7 mouse cellular contexts compared by ENCODE assay signal in the genomic region with DNA sequence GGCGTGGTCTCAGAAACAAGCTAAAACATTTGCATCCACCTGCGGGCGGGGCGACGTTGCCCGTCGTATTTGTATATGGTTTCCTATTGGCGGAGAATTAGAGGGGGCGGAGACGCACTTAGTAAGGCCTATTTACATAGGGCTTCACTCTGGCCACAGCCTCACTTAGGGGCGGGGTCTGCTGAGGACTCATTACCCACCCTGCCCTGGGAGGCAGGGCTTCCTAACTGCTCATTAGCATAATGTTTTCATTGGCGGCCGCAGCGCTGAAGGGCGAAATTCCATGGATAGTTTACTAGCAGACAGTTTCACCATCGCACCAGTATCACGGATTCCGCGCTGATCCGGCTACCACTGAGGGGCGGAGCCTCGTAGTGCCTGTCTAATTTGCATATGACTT. TPM values are rescaled to one million over a fixed set of nuclear protein-coding genes. Genes with fewer than 3 reads are reported as not detected.
A peak's percentile ranks its signal among the peaks of the same experiment; 100 is the strongest.
DNase-seq lines count a peak whose midpoint lies in the region; ATAC-seq lines count a peak whose summit lies in the region.

No protein-coding gene starts in this region.

- ATAC-seq in embryonic facial prominence, embryonic 12.5 days (ENCODE audit: insufficient number of reproducible peaks, insufficient read depth, low FRiP score, low TSS enrichment) = peak; percentile 87
- peak; percentile 91 for ATAC-seq in limb, embryonic 11.5 days (ENCODE audit: insufficient number of reproducible peaks, low FRiP score, low TSS enrichment, low read depth)
- peak; percentile 94 for ATAC-seq in midbrain, embryonic 14.5 days (ENCODE audit: low FRiP score, low TSS enrichment)

- DNase-seq in adrenal gland, postnatal 25 days = peak; percentile 87
- DNase-seq in heart, adult 11 months = peak; percentile 100
- peak; percentile 96 for DNase-seq in kidney, adult 18-20 months
- DNase-seq in limb, embryonic 11.5 days (ENCODE audit: low spot score) = peak; percentile 93
- peak; percentile 97 for DNase-seq in midbrain, embryonic 14.5 days
- peak; percentile 91 to 93 for DNase-seq in spleen, adult 18-20 months

- peak overlapping the region; percentile 49 for H3K9ac ChIP-seq in embryonic facial prominence, embryonic 12.5 days
- H3K9ac ChIP-seq in limb, embryonic 11.5 days (ENCODE audit: low read length) = peak overlapping the region; percentile 49
- H3K9ac ChIP-seq in midbrain, embryonic 14.5 days (replicated peaks; ENCODE audit: low read length) = peak overlapping the region; percentile 80

- H3K27ac ChIP-seq in embryonic facial prominence, embryonic 12.5 days = peak overlapping the region; percentile 93
- peak overlapping the region; percentile 76 for H3K27ac ChIP-seq in limb, embryonic 11.5 days (replicated peaks; ENCODE audit: low read depth, low read length)
- H3K27ac ChIP-seq in midbrain, embryonic 14.5 days (replicated peaks; ENCODE audit: low read depth, low read length) = peak overlapping the region; percentile 92

- WGBS in embryonic facial prominence, embryonic 12.5 days = under 1% methylated on average over 22 of the region's 22 CpGs
- WGBS in limb, embryonic 11.5 days = 0% methylated on average over 22 of the region's 22 CpGs
- under 1% methylated on average over 22 of the region's 22 CpGs for WGBS in midbrain, embryonic 14.5 days

- peak overlapping the region; percentile 90 for H3K4me2 ChIP-seq in embryonic facial prominence, embryonic 12.5 days (replicated peaks)
- peak overlapping the region; percentile 54 for H3K4me2 ChIP-seq in limb, embryonic 11.5 days (ENCODE audit: low read depth, severe bottlenecking)
- peak overlapping the region; percentile 88 for H3K4me2 ChIP-seq in midbrain, embryonic 14.5 days (ENCODE audit: low read length)

- H3K4me1 ChIP-seq in embryonic facial prominence, embryonic 12.5 days = peaks cover 47% of the 10 kb centered on the region
- H3K4me1 ChIP-seq in limb, embryonic 11.5 days (ENCODE audit: control insufficient read depth, insufficient read depth, low read length) = peaks cover 43% of the 10 kb centered on the region
- peaks cover 18% of the 10 kb centered on the region for H3K4me1 ChIP-seq in midbrain, embryonic 14.5 days (ENCODE audit: control insufficient read depth, insufficient read depth, low read length)

- H3K27me3 ChIP-seq in embryonic facial prominence, embryonic 12.5 days = no peaks in the 10 kb centered on the region; the same call in 1 of the 2 replicates
- H3K27me3 ChIP-seq in limb, embryonic 11.5 days (ENCODE audit: control insufficient read depth, insufficient read depth, low read length) = no peaks in the 10 kb centered on the region
- peaks cover 29% of the 10 kb centered on the region for H3K27me3 ChIP-seq in midbrain, embryonic 14.5 days (ENCODE audit: control insufficient read depth, insufficient read depth, low read length)

- peak overlapping the region; percentile 76 for H3K4me3 ChIP-seq in embryonic facial prominence, embryonic 12.5 days
- peak overlapping the region; percentile 66 for H3K4me3 ChIP-seq in limb, embryonic 11.5 days (ENCODE audit: low read depth, low read length)
- peak overlapping the region; percentile 63 for H3K4me3 ChIP-seq in midbrain, embryonic 14.5 days (replicated peaks; ENCODE audit: low read depth, low read length)

- peaks cover 10% of the 10 kb centered on the region; the same call in 1 of the 2 replicates for H3K36me3 ChIP-seq in embryonic facial prominence, embryonic 12.5 days
- H3K36me3 ChIP-seq in limb, embryonic 11.5 days (ENCODE audit: control insufficient read depth, insufficient read depth, low read length) = no peaks in the 10 kb centered on the region
- no peaks in the 10 kb centered on the region for H3K36me3 ChIP-seq in midbrain, embryonic 14.5 days (ENCODE audit: control insufficient read depth, insufficient read depth, low read length)

- H3K9me3 ChIP-seq in embryonic facial prominence, embryonic 12.5 days = no peaks in the 10 kb centered on the region
- H3K9me3 ChIP-seq in limb, embryonic 11.5 days (ENCODE audit: control insufficient read depth, low read length) = no peaks in the 10 kb centered on the region
- no peaks in the 10 kb centered on the region for H3K9me3 ChIP-seq in midbrain, embryonic 14.5 days (ENCODE audit: control insufficient read depth, low read length)

RNA-seq across cellular contexts. Expression of gene Tmem259, which starts 0.7 kb away (rescaled TPM):
- 159 and 161 TPM in 2 replicates for total RNA-seq in adrenal gland, postnatal 25 days (2021)
- 24.3 and 25.9 TPM in 2 replicates for polyA plus RNA-seq in embryonic facial prominence, embryonic 12.5 days (2016; fragmentation: Nextera tagmentation; extraction: Ambion mirVana)
- polyA plus RNA-seq in limb, embryonic 11.5 days (2014; fragmentation: Nextera tagmentation; extraction: Ambion mirVana) = 15.7 and 15.9 TPM in 2 replicates
- polyA plus RNA-seq in midbrain, embryonic 14.5 days (2014; fragmentation: Nextera tagmentation; extraction: Ambion mirVana) = 20.7 and 28.4 TPM in 2 replicates

RNA-seq across cellular contexts. Expression of gene Cnn2, which starts 3.5 kb away (rescaled TPM):
- total RNA-seq in adrenal gland, postnatal 25 days (2021) = 28.3 and 29.8 TPM in 2 replicates
- polyA plus RNA-seq in embryonic facial prominence, embryonic 12.5 days (2016; fragmentation: Nextera tagmentation; extraction: Ambion mirVana) = 311 and 313 TPM in 2 replicates
- polyA plus RNA-seq in limb, embryonic 11.5 days (2014; fragmentation: Nextera tagmentation; extraction: Ambion mirVana) = 250 and 255 TPM in 2 replicates
- 10.9 and 35.0 TPM in 2 replicates for polyA plus RNA-seq in midbrain, embryonic 14.5 days (2014; fragmentation: Nextera tagmentation; extraction: Ambion mirVana)

RNA-seq across cellular contexts. Expression of gene Abca7, which starts 11.4 kb away (rescaled TPM):
- total RNA-seq in adrenal gland, postnatal 25 days (2021) = 24.2 and 29.1 TPM in 2 replicates
- 2.6 and 3.9 TPM in 2 replicates for polyA plus RNA-seq in embryonic facial prominence, embryonic 12.5 days (2016; fragmentation: Nextera tagmentation; extraction: Ambion mirVana)
- 1.3 and 1.4 TPM in 2 replicates for polyA plus RNA-seq in limb, embryonic 11.5 days (2014; fragmentation: Nextera tagmentation; extraction: Ambion mirVana)
- polyA plus RNA-seq in midbrain, embryonic 14.5 days (2014; fragmentation: Nextera tagmentation; extraction: Ambion mirVana) = 3.7 and 4.1 TPM in 2 replicates

RNA-seq across cellular contexts. Expression of gene Grin3b, which starts 14.4 kb away (rescaled TPM):
- 0.12 TPM in 1 of 2 replicates, not detected in the other for total RNA-seq in adrenal gland, postnatal 25 days (2021)
- 0.50 and 0.92 TPM in 2 replicates for polyA plus RNA-seq in embryonic facial prominence, embryonic 12.5 days (2016; fragmentation: Nextera tagmentation; extraction: Ambion mirVana)
- 0.23 and 0.41 TPM in 2 replicates for polyA plus RNA-seq in limb, embryonic 11.5 days (2014; fragmentation: Nextera tagmentation; extraction: Ambion mirVana)
- polyA plus RNA-seq in midbrain, embryonic 14.5 days (2014; fragmentation: Nextera tagmentation; extraction: Ambion mirVana) = 0.39 and 0.53 TPM in 2 replicates

RNA-seq across cellular contexts. Expression of gene Wdr18, which starts 24.9 kb away (rescaled TPM):
- 32.4 and 35.5 TPM in 2 replicates for total RNA-seq in adrenal gland, postnatal 25 days (2021)
- polyA plus RNA-seq in embryonic facial prominence, embryonic 12.5 days (2016; fragmentation: Nextera tagmentation; extraction: Ambion mirVana) = 118 and 120 TPM in 2 replicates
- 141 and 144 TPM in 2 replicates for polyA plus RNA-seq in limb, embryonic 11.5 days (2014; fragmentation: Nextera tagmentation; extraction: Ambion mirVana)
- polyA plus RNA-seq in midbrain, embryonic 14.5 days (2014; fragmentation: Nextera tagmentation; extraction: Ambion mirVana) = 89.6 and 117 TPM in 2 replicates

Comparison
In these comparisons a context has a peak if more than half of its experiments do, and no peak if none do; other contexts are left out.
1. Peak in every context shown above with its lines: DNase-seq, ATAC-seq, H3K4me3 ChIP-seq and H3K27ac ChIP-seq.